Mouse (Mus musculus) embryonic stem cell, embryonic (primary cell): ENCODE data around the gene Ahr.

Experiments
- CTCF ChIA-PET, 4 experiments: fragments of 300-600 bp in 2 of 4; fragments of 350-600 bp in 2 of 4; sonication (Branson Sonifier 250); formaldehyde crosslinking; loops; one replicate each; lab custom pipeline; 2022; ENCODE audit warnings: inconsistent platforms in 2 of 4; lab: Charles Lee
- POLR2A ChIA-PET, 4 experiments: fragments of 300-600 bp in 2 of 4; fragments of 350-600 bp in 2 of 4; sonication (Branson Sonifier 250); formaldehyde crosslinking; loops; one replicate each; lab custom pipeline; 2022; ENCODE audit warnings: antibody characterized with exemption in 4 of 4, inconsistent platforms in 1 of 4; lab: Charles Lee

The Ahr gene

DNA sequence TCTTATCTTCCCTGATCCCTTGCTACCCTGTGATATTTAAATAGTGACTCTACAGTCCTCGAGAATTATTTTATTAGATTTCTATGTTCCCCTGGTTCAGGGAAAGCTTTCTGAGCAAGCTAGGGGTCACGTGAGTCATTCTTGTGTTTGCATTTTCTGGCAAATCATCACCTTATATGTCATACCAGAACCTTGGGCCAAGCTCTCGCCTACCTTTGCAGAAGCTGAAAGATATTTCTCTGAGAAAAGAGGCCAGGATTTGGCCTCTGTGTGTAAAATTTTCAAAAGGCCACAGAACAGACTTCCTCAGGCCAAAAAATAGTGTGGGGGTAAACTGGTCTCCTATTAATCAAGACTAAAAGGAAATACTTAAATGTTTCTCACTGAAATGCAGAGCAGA is 19.2 kb downstream of the Ahr start:
- POLR2A ChIA-PET = interaction anchor here in 1 of 4 experiments (0.9 kb wide), 1 partner anchor 12 kb away, joined by 3 read pairs; no protein-coding TSS in a partner anchor
- CTCF ChIA-PET = no interaction called here

- ChIA-PET CTCF (interaction anchor here in 3 of 4 experiments (0.6 to 1.5 kb wide), 3 partner anchors 11 to 509 kb away, joined by 3 to 5 read pairs (median 4); no protein-coding TSS in a partner anchor), POLR2A (no interaction called here)
Observed at GRCm38 (mm10) chr12:35514671-35515070, 20.2 kb downstream of the Ahr start.

DNA sequence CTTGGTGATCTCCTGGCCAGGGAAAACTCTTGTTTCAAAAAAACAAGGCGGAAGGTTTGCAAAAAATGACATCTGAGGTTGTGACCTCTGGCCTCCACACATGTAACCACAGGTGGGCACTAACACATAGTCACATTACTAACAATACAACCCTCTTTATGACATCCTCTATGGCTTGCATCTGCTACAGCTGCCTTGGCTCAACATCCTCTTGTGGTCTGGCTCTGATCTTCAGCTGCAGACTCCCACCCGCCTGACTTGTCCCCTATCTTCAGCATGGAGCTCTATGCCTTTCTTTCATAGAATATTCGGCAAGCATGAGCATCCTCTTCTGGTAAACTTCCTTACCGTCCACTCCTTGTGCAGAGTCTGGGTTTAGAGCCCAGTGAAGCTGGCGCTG is 24.1 kb downstream of the Ahr start:
- POLR2A ChIA-PET = interaction anchor here in 1 of 4 experiments (0.9 to 1.0 kb wide), 2 partner anchors 12 to 646 kb away, joined by 4 to 7 read pairs; partner anchors contain the start of gene Ankmy2
- CTCF ChIA-PET = interaction anchor here in 1 of 4 experiments (1.3 kb wide), 1 partner anchor 164 kb away, joined by 3 read pairs; no protein-coding TSS in a partner anchor

DNA sequence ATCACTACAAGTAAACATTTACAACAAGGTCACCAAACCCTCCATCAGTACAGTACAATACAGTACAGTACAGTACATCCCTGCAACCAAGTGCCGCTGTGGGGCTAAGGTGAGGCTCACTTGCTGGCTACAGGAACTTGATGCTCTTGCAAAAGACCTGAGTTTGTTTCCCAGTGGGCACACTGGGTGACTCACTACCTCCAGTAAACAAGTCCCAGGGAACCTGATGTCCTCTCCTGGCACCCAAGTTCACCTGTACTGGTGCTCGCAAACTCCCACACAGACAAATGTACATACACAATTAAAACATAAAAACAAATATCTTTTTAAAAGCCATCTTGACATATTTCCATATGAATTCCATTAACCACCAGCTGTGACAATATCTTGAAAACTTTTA is 28.5 kb downstream of the Ahr start:
- CTCF ChIA-PET = no interaction called here
- POLR2A ChIA-PET = interaction anchor here in 1 of 4 experiments (1.2 kb wide), 1 partner anchor 20 kb away, joined by 4 read pairs; no protein-coding TSS in a partner anchor

DNA sequence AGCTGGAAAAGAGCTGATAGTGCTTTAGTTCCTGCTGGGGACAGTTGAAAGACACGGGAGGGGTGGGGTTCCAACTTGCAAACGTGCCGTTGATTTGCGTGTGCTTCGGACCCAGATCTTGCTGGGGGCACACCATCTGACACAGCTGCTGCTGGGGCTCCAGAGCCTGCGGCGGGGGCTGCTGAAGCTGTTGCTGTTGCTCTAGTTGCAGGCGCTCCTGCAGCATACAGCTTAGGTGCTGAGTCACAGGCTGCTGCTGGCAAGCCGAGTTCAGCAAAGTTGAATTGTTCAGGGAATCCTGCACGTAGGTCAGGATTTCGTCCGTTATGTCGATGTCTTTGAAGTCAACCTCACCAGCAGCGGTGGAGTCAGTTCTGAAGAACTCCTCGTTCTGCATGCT is 30.8 kb downstream of the Ahr start:
- ChIA-PET CTCF (interaction anchor here in 3 of 4 experiments (0.6 to 2.2 kb wide), 9 partner anchors 9 to 553 kb away, joined by 3 to 18 read pairs (median 6); no protein-coding TSS in a partner anchor), POLR2A (interaction anchor here in 2 of 4 experiments (1.2 to 1.5 kb wide), 4 partner anchors 28 to 170 kb away, joined by 3 to 6 read pairs (median 4); no protein-coding TSS in a partner anchor)

DNA sequence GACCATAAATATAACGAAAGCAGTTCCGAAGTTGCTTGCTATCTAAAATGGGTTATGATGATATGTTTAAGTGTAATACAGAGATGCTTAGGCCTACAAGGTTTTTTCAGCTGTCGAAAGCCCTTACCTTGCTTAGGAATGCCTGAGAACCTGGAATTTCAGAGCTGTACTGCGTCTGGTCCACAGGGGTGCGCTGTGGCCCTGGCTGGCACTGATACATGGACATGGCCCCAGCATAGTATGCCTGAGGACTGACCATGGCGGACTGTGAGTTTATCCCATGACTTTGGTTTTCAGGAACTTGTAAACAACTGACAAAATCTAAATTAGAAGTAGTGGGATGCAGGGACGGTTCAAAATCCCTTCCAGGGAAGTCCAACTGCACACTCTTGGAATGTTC is 31.3 kb downstream of the Ahr start:
- CTCF ChIA-PET = interaction anchor here (0.5 to 2.2 kb wide), 11 partner anchors 10 to 554 kb away, joined by 3 to 19 read pairs (median 6); no protein-coding TSS in a partner anchor
- POLR2A ChIA-PET = interaction anchor here in 2 of 4 experiments (1.2 to 1.5 kb wide), 4 partner anchors 28 to 171 kb away, joined by 3 to 6 read pairs (median 4); no protein-coding TSS in a partner anchor

GRCm38 (mm10) chr12:35501476-35501875 is 33.4 kb downstream of the Ahr start:
- ChIA-PET POLR2A (no interaction called here), CTCF (no interaction called here)

DNA sequence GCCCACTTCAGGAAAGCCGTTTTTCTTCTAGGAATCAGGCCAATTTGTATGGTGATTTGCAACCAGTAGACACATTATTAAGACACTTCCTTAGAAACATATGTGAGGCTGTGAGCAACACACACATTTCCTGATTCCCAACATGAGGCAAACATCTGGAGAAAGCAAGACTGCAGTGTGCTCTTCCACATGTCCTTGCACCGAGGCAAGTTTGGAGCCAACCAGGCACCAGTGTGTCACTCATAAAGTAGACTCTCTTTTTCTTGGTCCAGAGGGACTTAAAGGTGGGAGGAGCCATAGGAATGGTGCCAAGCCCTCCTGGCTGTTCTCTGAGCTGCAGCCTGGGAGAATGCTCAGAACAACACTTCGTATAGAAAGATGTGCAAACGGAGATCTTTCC is 39.6 kb downstream of the Ahr start:
- CTCF ChIA-PET = interaction anchor here in 1 of 4 experiments (1.3 kb wide), 1 partner anchor 9 kb away, joined by 3 read pairs; no protein-coding TSS in a partner anchor
- POLR2A ChIA-PET = no interaction called here

DNA sequence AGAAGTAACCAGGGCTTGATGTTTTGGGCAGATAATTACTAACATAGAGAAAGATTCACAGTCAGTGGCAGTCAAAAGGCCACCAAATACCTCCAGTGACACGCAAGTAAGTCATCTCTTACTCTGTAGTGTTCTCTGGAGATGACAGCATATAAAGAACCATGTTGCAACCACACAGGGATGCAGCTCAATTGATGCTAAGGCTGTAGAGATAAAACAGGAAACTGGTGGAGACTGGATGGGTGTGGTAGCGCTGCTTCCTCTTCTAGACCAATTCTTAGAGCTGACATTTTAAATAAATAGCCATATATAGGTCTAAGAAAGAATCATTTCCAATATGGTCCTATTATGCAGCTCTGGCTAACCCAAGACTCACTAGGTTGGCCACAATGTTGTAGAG is 54.1 kb downstream of the Ahr start:
- ChIA-PET CTCF (no interaction called here), POLR2A (no interaction called here)

- POLR2A ChIA-PET = no interaction called here
Observed at GRCm38 (mm10) chr12:35478906-35479305, 55.9 kb downstream of the Ahr start.

GRCm38 (mm10) chr12:35463457-35463856 is 71.4 kb downstream of the Ahr start:
- ChIA-PET CTCF (no interaction called here), POLR2A (no interaction called here)

More at GRCm38 (mm10) chr12:35478906-35479305, 55.9 kb downstream of the Ahr start:
- CTCF ChIA-PET = no interaction called here

- ChIA-PET POLR2A (no interaction called here), CTCF (no interaction called here)
Observed at GRCm38 (mm10) chr12:35462667-35463066, 72.2 kb downstream of the Ahr start.

DNA sequence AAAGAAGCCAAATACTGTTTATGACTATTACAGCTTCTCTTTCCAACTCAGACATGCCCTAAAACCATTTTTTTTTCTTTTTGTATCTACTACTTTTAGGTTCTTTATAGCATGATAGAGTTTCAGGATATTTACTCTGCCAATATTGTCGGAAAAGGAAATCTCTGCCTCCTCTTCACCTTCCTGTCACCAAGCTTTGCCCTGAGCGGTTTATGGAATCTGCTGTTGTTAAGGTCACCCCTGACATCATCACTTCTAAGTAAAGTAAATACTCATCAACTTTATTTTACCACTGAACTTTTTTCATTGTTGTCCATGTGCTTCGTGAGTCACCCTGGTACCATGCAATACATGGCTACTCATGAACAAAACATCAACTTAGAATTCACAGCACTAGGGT is 75.2 kb downstream of the Ahr start:
- ChIA-PET POLR2A (no interaction called here), CTCF (no interaction called here)
